15 mouse cellular contexts compared by ENCODE assay signal in the genomic region with DNA sequence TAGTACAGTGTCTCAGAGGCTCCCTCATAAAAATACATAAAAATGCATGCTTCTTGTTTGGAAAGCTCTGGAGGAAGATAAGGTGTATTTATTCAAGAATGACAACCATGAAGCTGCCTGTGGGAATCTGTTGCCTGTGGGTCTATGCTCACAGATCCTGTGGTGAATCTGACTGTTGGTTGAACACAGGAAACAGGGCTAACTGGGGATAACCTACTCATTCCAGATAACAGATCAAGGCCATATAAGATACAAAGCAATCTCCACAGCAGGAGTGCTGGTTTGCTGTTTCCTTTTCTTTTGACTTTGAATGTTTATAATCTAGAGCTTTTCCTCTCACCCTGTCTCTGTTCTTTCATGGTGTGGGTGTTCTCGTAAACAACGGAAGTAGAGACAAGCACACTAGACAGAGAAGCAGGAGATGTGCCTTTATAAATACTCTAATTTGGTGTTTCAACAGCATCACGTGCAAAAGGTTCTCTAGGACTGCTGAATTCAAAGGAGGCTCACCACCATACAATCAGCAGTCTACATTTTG.
DNase-seq lines count a peak whose midpoint lies in the region; ATAC-seq and TF ChIP-seq lines count a peak whose summit lies in the region.
"Had no signal": no experiment of that assay in that cellular context is flagged by ENCODE, and none has a peak within 500 bp of the region (broad histone marks: within the 10 kb centered on the region; RNA-seq: fewer than 3 reads in every experiment).

No protein-coding gene starts in this region.

- no peak for TF ChIP-seq CTCF in liver, postnatal 0 days (IDR thresholded peaks at IDR 0.05; ENCODE audit: low read depth)

- no peaks in the 10 kb centered on the region for H3K9me3 ChIP-seq in liver, embryonic 11.5 days (ENCODE audit: control insufficient read depth, low read length)
- no peaks in the 10 kb centered on the region for H3K9me3 ChIP-seq in liver, postnatal 0 days (ENCODE audit: low read length)
- H3K9me3 ChIP-seq in embryonic facial prominence, embryonic 15.5 days (replicated peaks): no peaks in the 10 kb centered on the region
- H3K9me3 ChIP-seq: forebrain, embryonic 13.5 days; limb, embryonic 12.5 days had no signal

- H3K4me3 ChIP-seq in liver, embryonic 11.5 days (ENCODE audit: low read depth, low read length): no peak overlapping the region
- no peak overlapping the region for H3K4me3 ChIP-seq in liver, postnatal 0 days (ENCODE audit: low read depth, low read length)
- no peak overlapping the region for H3K4me3 ChIP-seq in embryonic facial prominence, embryonic 15.5 days (replicated peaks)
- H3K4me3 ChIP-seq: embryonic facial prominence, embryonic 13.5 days; forebrain, embryonic 13.5 days; limb, embryonic 12.5 days had no signal

- H3K4me2 ChIP-seq in liver, embryonic 11.5 days: no peak overlapping the region
- H3K4me2 ChIP-seq in liver, postnatal 0 days (ENCODE audit: low read depth, low read length): no peak overlapping the region
- no peak overlapping the region for H3K4me2 ChIP-seq in embryonic facial prominence, embryonic 15.5 days (replicated peaks)
- H3K4me2 ChIP-seq: embryonic facial prominence, embryonic 13.5 days; forebrain, embryonic 13.5 days; limb, embryonic 12.5 days had no signal

- H3K9ac ChIP-seq in liver, embryonic 11.5 days (ENCODE audit: low read depth, low read length): no peak overlapping the region
- no peak overlapping the region for H3K9ac ChIP-seq in liver, postnatal 0 days (replicated peaks)
- no peak overlapping the region for H3K9ac ChIP-seq in embryonic facial prominence, embryonic 15.5 days
- H3K9ac ChIP-seq: embryonic facial prominence, embryonic 13.5 days; forebrain, embryonic 13.5 days; limb, embryonic 12.5 days had no signal

- DNase-seq in liver, embryonic 11.5 days (ENCODE audit: low spot score): no peak
- DNase-seq in liver, postnatal 0 days: no peak
- peak; percentile 23 for DNase-seq in thymus, postnatal 0 days (ENCODE audit: low spot score)
- no peak for DNase-seq in thymus, postnatal 36 days
- DNase-seq in adrenal gland, adult 8-10 months: no peak
- DNase-seq in spleen, adult 12 weeks (ENCODE audit: low spot score): no peak
- DNase-seq: adrenal gland, postnatal 25 days; cerebellum, postnatal 14 days; kidney, adult 11 months; kidney, postnatal 4 days had no signal

- H3K27me3 ChIP-seq in liver, embryonic 11.5 days (replicated peaks; ENCODE audit: control insufficient read depth, insufficient read depth, low read length): no peaks in the 10 kb centered on the region
- H3K27me3 ChIP-seq in liver, postnatal 0 days (ENCODE audit: insufficient read depth, low read length): no peaks in the 10 kb centered on the region
- no peaks in the 10 kb centered on the region for H3K27me3 ChIP-seq in embryonic facial prominence, embryonic 15.5 days
- H3K27me3 ChIP-seq: embryonic facial prominence, embryonic 13.5 days; forebrain, embryonic 13.5 days; limb, embryonic 12.5 days had no signal

- no peaks in the 10 kb centered on the region for H3K4me1 ChIP-seq in liver, embryonic 11.5 days (replicated peaks; ENCODE audit: control insufficient read depth, insufficient read depth, low read length)
- H3K4me1 ChIP-seq in liver, postnatal 0 days (ENCODE audit: insufficient read depth): peaks cover 5% of the 10 kb centered on the region
- H3K4me1 ChIP-seq in embryonic facial prominence, embryonic 15.5 days: no peaks in the 10 kb centered on the region
- H3K4me1 ChIP-seq: limb, embryonic 12.5 days had no signal

- WGBS in liver, embryonic 11.5 days: 77% methylated on average over 3 of the region's 3 CpGs
- WGBS in liver, postnatal 0 days (ENCODE audit: insufficient replicate concordance): 55% methylated on average over 3 of the region's 3 CpGs
- 79% methylated on average over 3 of the region's 3 CpGs for WGBS in embryonic facial prominence, embryonic 15.5 days

- peaks cover 8% of the 10 kb centered on the region for H3K36me3 ChIP-seq in liver, embryonic 11.5 days (ENCODE audit: control insufficient read depth, insufficient read depth, low read length)
- H3K36me3 ChIP-seq in liver, postnatal 0 days (replicated peaks; ENCODE audit: insufficient read depth, low read length): peaks cover 25% of the 10 kb centered on the region
- H3K36me3 ChIP-seq in embryonic facial prominence, embryonic 15.5 days: peaks cover 35% of the 10 kb centered on the region

- TF ChIP-seq EP300 in liver, postnatal 0 days (IDR thresholded peaks at IDR 0.05; ENCODE audit: low read depth): no peak

- H3K27ac ChIP-seq in liver, embryonic 11.5 days (ENCODE audit: low read depth, low read length): 0 out of 2 replicates have a peak overlapping the region, but pooled peaks have one; percentile 11
- H3K27ac ChIP-seq in liver, postnatal 0 days (ENCODE audit: low read depth): no peak overlapping the region
- H3K27ac ChIP-seq in embryonic facial prominence, embryonic 15.5 days (replicated peaks): peak overlapping the region; percentile 61
- H3K27ac ChIP-seq: forebrain, embryonic 13.5 days; limb, embryonic 12.5 days; macrophage had no signal

- no peak for ATAC-seq in liver, embryonic 11.5 days (replicated peaks; ENCODE audit: low FRiP score)
- ATAC-seq in liver, postnatal 0 days: no peak
- ATAC-seq in embryonic facial prominence, embryonic 15.5 days (ENCODE audit: insufficient number of reproducible peaks, low FRiP score, low TSS enrichment, low read depth): no peak
- ATAC-seq: forebrain, embryonic 13.5 days had no signal
